Mouse (Mus musculus): ENCODE results near the gene Olfr575. TPM values are rescaled to one million over a fixed set of nuclear protein-coding genes. Genes with fewer than 3 reads are reported as not detected.

Olfr575 gene
- not detected in 2 replicates for polyA plus RNA-seq (2015; fragmentation: Nextera tagmentation; extraction: Ambion mirVana)

DNA sequence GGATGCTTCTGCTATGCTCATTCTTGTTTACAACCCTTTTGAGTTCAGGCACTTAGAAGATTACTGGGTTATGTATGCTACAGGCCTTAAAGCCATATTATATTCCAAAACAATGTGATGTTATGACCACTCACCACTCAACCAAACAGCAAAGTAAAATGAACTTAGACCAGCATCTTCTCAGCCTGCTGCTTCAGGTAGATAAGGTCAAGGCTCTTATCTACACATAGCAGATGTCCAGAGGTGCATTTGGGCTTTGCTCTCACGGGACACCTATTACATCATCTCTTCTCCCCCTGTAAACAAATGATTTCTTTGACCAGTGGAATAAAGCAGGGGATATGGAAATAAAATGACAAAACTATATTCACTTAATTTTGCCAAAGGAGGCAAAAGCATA, at the start of gene Olfr575:
Gene Olfr575, minus strand, starts transcription at position 183 of the 400 bp plus-strand sequence.
- ATAC-seq, result no peak
- Histone ChIP-seq H3K27me3 (ENCODE audit: control insufficient read depth, insufficient read depth, low read depth, low read length) (no peaks in the 10 kb centered on the region), H3K4me2 (ENCODE audit: low read length) (no peak within 1 kb of the TSS), H3K9me3 (replicated peaks; ENCODE audit: control insufficient read depth, low read length, poor library complexity, severe bottlenecking) (no peaks in the 10 kb centered on the region), H3K27ac (ENCODE audit: low read length) (no peak within 1 kb of the TSS), H3K4me3 (ENCODE audit: low read depth, low read length) (no peak within 1 kb of the TSS), H3K4me1 (ENCODE audit: control insufficient read depth, insufficient read depth, low read length) (no peaks in the 10 kb centered on the region), H3K36me3 (ENCODE audit: control insufficient read depth, insufficient read depth, low read length) (no peaks in the 10 kb centered on the region), H3K9ac (ENCODE audit: low read depth, low read length) (no peak within 1 kb of the TSS)
- 73% methylated on average over 1 of the region's 1 CpGs for WGBS

DNA sequence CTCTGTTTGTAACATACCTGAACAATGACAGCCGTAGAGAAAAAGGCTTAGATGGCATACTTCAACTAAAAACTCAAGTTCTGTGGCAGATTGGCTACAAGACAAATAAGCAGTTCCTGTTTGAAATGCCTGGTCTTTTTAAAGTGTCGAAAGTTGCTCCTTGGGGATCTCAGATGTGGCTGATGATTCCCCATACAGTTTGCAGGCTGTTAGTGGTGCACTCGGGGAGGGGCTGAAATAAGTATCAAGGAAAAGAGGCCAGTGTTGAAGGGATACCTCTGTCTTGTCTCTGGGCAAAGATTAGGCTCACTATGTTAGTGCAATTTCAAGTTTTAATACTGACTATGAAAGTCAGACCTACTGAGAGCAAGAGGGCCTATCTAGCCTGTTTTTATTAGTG, 30.6 kb upstream of the Olfr575 start, which contains the start of gene Olfr578:
Gene Olfr578, minus strand, starts transcription at position 101 of the 400 bp plus-strand sequence.
- 83% methylated on average over 3 of the region's 3 CpGs for WGBS
- no peak within 1 kb of the TSS for H3K4me3 ChIP-seq (ENCODE audit: low read depth, low read length)

DNA sequence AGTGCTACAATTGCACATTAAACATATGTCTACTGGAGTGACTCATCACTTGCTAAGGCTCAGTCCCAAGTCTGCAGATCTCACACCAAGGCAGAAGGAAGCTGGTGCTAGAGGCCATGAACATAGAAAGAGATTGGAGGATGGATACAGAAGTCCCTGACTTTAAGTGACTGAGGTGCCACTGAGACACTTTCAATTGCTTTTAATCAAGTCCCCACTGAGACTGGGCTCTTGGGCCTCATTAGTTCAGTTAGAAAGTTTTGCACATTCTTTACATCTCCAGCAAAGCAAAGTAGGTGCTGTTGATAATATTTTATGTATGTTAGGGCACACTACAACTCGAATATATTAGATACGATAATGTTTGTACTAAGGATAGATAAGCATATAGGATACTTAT, 17.3 kb upstream of the Olfr575 start, which contains the start of gene Olfr577:
Gene Olfr577, minus strand, starts transcription at position 101 of the 400 bp plus-strand sequence.
- Histone ChIP-seq H3K27ac (ENCODE audit: low read length) (no peak within 1 kb of the TSS), H3K9me3 (replicated peaks; ENCODE audit: control insufficient read depth, low read length, poor library complexity, severe bottlenecking) (no peaks in the 10 kb centered on the region), H3K36me3 (ENCODE audit: control insufficient read depth, insufficient read depth, low read length) (no peaks in the 10 kb centered on the region), H3K4me3 (ENCODE audit: low read depth, low read length) (no peak within 1 kb of the TSS), H3K4me1 (ENCODE audit: control insufficient read depth, insufficient read depth, low read length) (no peaks in the 10 kb centered on the region), H3K9ac (ENCODE audit: low read depth, low read length) (no peak within 1 kb of the TSS), H3K27me3 (ENCODE audit: control insufficient read depth, insufficient read depth, low read depth, low read length) (no peaks in the 10 kb centered on the region), H3K4me2 (ENCODE audit: low read length) (no peak within 1 kb of the TSS)
- WGBS, result 84% methylated on average over 2 of the region's 2 CpGs
- no peak for ATAC-seq

More for the DNA sequence above, 30.6 kb upstream of the Olfr575 start, which contains the start of gene Olfr578:
- no peaks in the 10 kb centered on the region for H3K4me1 ChIP-seq (ENCODE audit: control insufficient read depth, insufficient read depth, low read length)
- no peak within 1 kb of the TSS for H3K9ac ChIP-seq (ENCODE audit: low read depth, low read length)
- H3K9me3 ChIP-seq (replicated peaks; ENCODE audit: control insufficient read depth, low read length, poor library complexity, severe bottlenecking), result no peaks in the 10 kb centered on the region
- H3K36me3 ChIP-seq (ENCODE audit: control insufficient read depth, insufficient read depth, low read length), result no peaks in the 10 kb centered on the region
- no peak for ATAC-seq
- no peaks in the 10 kb centered on the region for H3K27me3 ChIP-seq (ENCODE audit: control insufficient read depth, insufficient read depth, low read depth, low read length)
- H3K4me2 ChIP-seq (ENCODE audit: low read length), result no peak within 1 kb of the TSS
- H3K27ac ChIP-seq (ENCODE audit: low read length), result no peak within 1 kb of the TSS

DNA sequence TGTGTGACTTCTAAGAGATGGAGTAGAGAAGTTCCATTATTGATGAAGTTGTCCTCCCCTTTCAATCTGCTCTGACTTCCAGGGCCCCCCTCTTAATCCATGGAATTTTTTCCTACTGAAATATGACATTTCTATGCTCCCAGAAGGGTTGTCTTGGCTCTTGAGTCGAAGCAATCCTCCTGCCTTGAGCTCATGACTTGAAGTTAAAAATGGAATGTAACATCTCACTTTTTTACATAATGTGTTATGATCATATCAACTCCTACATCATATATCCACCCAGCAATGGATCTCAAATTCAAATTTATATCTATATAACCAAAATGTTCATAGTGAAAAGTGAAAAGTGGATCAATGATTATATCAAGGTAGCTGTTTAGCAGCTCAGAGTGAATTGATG, 15.8 kb upstream of the Olfr575 start:
- H3K9me3 ChIP-seq (replicated peaks; ENCODE audit: control insufficient read depth, low read length, poor library complexity, severe bottlenecking), result no peaks in the 10 kb centered on the region
- 39% methylated on average over 1 of the region's 1 CpGs for WGBS
- H3K27ac ChIP-seq (ENCODE audit: low read length), result no peak overlapping the region
- no peaks in the 10 kb centered on the region for H3K27me3 ChIP-seq (ENCODE audit: control insufficient read depth, insufficient read depth, low read depth, low read length)
- H3K4me3 ChIP-seq (ENCODE audit: low read depth, low read length), result no peak overlapping the region
- no peak overlapping the region for H3K4me2 ChIP-seq (ENCODE audit: low read length)
- no peaks in the 10 kb centered on the region for H3K4me1 ChIP-seq (ENCODE audit: control insufficient read depth, insufficient read depth, low read length)
- no peak for ATAC-seq
- no peak overlapping the region for H3K9ac ChIP-seq (ENCODE audit: low read depth, low read length)
- H3K36me3 ChIP-seq (ENCODE audit: control insufficient read depth, insufficient read depth, low read length), result no peaks in the 10 kb centered on the region

DNA sequence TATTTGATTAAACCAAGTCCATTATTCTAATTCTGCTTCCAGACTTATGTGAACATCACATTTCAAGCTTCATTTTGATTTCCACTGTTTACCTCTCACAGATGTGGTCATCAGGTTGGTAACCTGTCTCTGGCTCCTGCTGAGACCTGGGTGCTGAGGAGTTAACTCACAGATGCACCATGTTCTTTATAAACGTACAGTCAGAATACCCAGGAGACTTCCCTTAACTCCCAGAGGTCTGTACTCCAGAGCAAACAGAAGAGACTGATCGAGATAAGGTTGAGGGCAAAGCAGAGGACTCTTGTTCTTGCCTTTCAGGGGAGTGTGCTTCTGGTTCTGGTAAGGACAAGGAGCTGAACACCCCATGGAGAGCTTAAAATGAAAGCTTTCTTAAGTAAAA, 3.8 kb upstream of the Olfr575 start, which contains the start of gene Olfr576:
Gene Olfr576, plus strand, starts transcription at position 301 of the 400 bp plus-strand sequence.
- no peak for ATAC-seq
- H3K36me3 ChIP-seq (ENCODE audit: control insufficient read depth, insufficient read depth, low read length), result no peaks in the 10 kb centered on the region
- no peaks in the 10 kb centered on the region for H3K27me3 ChIP-seq (ENCODE audit: control insufficient read depth, insufficient read depth, low read depth, low read length)
- WGBS, result 62% methylated on average over 2 of the region's 2 CpGs
- no peaks in the 10 kb centered on the region for H3K9me3 ChIP-seq (replicated peaks; ENCODE audit: control insufficient read depth, low read length, poor library complexity, severe bottlenecking)
- H3K4me1 ChIP-seq (ENCODE audit: control insufficient read depth, insufficient read depth, low read length), result no peaks in the 10 kb centered on the region
- H3K9ac ChIP-seq (ENCODE audit: low read depth, low read length), result no peak within 1 kb of the TSS
- no peak within 1 kb of the TSS for H3K4me3 ChIP-seq (ENCODE audit: low read depth, low read length)
- H3K4me2 ChIP-seq (ENCODE audit: low read length), result no peak within 1 kb of the TSS
- H3K27ac ChIP-seq (ENCODE audit: low read length), result no peak within 1 kb of the TSS

DNA sequence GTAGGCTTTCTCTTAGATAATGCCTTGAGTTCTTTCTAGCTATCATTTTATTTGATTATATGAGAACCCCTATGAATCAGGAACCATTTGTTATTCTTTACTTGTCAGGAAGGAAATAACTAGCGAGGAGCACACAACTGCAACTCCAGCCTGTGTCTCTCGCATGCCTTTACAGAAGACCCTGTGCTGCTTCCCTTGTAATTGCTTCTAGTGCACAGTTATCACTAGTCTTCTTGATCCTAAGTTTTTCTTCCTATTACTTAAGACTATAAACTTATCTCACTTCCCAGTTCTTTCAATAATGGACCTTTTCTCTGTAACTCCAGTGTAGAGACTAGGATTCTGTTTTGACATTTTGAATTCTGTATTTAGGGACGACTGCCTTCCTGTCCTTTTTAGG, 438 bp downstream of the Olfr575 start:
- Histone ChIP-seq H3K4me1 (ENCODE audit: control insufficient read depth, insufficient read depth, low read length) (no peaks in the 10 kb centered on the region), H3K27me3 (ENCODE audit: control insufficient read depth, insufficient read depth, low read depth, low read length) (no peaks in the 10 kb centered on the region), H3K9me3 (replicated peaks; ENCODE audit: control insufficient read depth, low read length, poor library complexity, severe bottlenecking) (no peaks in the 10 kb centered on the region), H3K4me2 (ENCODE audit: low read length) (no peak overlapping the region), H3K4me3 (ENCODE audit: low read depth, low read length) (no peak overlapping the region), H3K36me3 (ENCODE audit: control insufficient read depth, insufficient read depth, low read length) (no peaks in the 10 kb centered on the region), H3K9ac (ENCODE audit: low read depth, low read length) (no peak overlapping the region), H3K27ac (ENCODE audit: low read length) (no peak overlapping the region)
- ATAC-seq, result no peak
- 89% methylated on average over 3 of the region's 3 CpGs for WGBS

DNA sequence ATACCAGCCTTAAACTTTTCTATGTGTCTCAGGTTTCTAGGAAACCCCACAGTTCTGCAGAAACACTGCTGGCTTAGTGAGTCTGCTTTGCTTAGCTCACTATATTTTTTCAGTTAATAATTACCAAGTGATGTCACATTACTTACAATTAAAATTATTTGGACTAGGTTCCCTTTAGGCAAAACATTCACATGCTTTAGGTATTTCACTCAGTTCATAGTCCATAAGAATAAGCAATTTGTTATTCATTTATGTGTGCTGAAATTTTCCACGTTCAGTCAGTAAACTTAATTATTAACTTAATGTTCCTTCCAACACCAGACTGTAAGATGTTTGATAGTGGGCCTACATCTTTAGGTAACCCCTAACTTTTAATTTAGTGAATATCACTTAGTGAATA, 7.8 kb downstream of the Olfr575 start:
- Histone ChIP-seq H3K9me3 (replicated peaks; ENCODE audit: control insufficient read depth, low read length, poor library complexity, severe bottlenecking) (no peaks in the 10 kb centered on the region), H3K27me3 (ENCODE audit: control insufficient read depth, insufficient read depth, low read depth, low read length) (no peaks in the 10 kb centered on the region), H3K9ac (ENCODE audit: low read depth, low read length) (no peak overlapping the region), H3K27ac (ENCODE audit: low read length) (no peak overlapping the region), H3K4me1 (ENCODE audit: control insufficient read depth, insufficient read depth, low read length) (no peaks in the 10 kb centered on the region), H3K4me3 (ENCODE audit: low read depth, low read length) (no peak overlapping the region), H3K36me3 (ENCODE audit: control insufficient read depth, insufficient read depth, low read length) (no peaks in the 10 kb centered on the region), H3K4me2 (ENCODE audit: low read length) (no peak overlapping the region)
- no peak for ATAC-seq
- 73% methylated on average over 1 of the region's 1 CpGs for WGBS

DNA sequence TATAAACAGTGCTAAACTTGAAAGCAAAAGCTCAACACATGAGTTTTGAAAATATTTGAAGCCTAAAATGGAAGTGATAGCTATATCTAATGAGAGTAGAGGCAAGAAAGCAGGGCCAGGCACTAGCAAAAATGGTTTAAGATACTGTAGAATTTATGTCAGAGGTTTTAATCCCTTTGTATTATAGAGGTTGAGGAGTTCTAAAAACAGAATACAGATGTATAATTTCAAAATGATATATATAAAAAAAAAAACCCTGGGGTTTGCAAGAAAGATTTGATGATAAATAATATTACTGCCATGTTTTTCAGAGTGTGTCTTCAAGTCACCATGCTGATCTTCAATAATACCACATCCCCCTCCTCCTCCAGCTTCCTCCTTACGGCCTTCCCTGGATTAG, 10.4 kb downstream of the Olfr575 start, which contains the start of gene Olfr574:
Gene Olfr574, plus strand, starts transcription at position 301 of the 400 bp plus-strand sequence.
- Histone ChIP-seq H3K4me2 (ENCODE audit: low read length) (no peak within 1 kb of the TSS), H3K36me3 (ENCODE audit: control insufficient read depth, insufficient read depth, low read length) (no peaks in the 10 kb centered on the region), H3K27ac (ENCODE audit: low read length) (no peak within 1 kb of the TSS), H3K4me1 (ENCODE audit: control insufficient read depth, insufficient read depth, low read length) (no peaks in the 10 kb centered on the region), H3K9me3 (replicated peaks; ENCODE audit: control insufficient read depth, low read length, poor library complexity, severe bottlenecking) (no peaks in the 10 kb centered on the region), H3K27me3 (ENCODE audit: control insufficient read depth, insufficient read depth, low read depth, low read length) (no peaks in the 10 kb centered on the region), H3K4me3 (ENCODE audit: low read depth, low read length) (no peak within 1 kb of the TSS), H3K9ac (ENCODE audit: low read depth, low read length) (no peak within 1 kb of the TSS)
- no peak for ATAC-seq
- WGBS, result 91% methylated on average over 1 of the region's 1 CpGs

DNA sequence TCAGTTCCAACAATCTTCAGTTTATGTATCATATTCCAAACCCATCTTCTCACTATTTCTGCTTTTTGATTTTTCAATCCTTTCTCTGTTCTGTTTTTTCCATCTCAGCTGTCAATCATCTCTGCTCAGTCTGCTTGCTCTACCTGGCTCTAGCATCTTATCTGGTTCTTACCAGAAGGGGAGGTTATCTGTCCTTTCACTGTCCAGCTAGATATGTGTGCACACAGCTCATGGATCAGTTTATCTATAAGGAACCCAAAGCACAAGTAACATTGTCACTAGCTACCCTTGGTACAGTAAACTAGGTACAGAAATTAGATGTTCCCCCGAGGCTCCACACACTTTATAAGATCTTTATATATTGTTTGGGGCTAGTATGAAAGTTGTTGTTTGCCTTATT, 15.2 kb downstream of the Olfr575 start:
- Histone ChIP-seq H3K27me3 (ENCODE audit: control insufficient read depth, insufficient read depth, low read depth, low read length) (no peaks in the 10 kb centered on the region), H3K4me1 (ENCODE audit: control insufficient read depth, insufficient read depth, low read length) (no peaks in the 10 kb centered on the region), H3K27ac (ENCODE audit: low read length) (no peak overlapping the region), H3K9me3 (replicated peaks; ENCODE audit: control insufficient read depth, low read length, poor library complexity, severe bottlenecking) (no peaks in the 10 kb centered on the region), H3K4me3 (ENCODE audit: low read depth, low read length) (no peak overlapping the region), H3K9ac (ENCODE audit: low read depth, low read length) (no peak overlapping the region), H3K36me3 (ENCODE audit: control insufficient read depth, insufficient read depth, low read length) (no peaks in the 10 kb centered on the region), H3K4me2 (ENCODE audit: low read length) (no peak overlapping the region)
- no peak for ATAC-seq
- 86% methylated on average over 1 of the region's 1 CpGs for WGBS
